Mouse (Mus musculus): ENCODE results near the gene Ascl4.

The Ascl4 gene

DNA sequence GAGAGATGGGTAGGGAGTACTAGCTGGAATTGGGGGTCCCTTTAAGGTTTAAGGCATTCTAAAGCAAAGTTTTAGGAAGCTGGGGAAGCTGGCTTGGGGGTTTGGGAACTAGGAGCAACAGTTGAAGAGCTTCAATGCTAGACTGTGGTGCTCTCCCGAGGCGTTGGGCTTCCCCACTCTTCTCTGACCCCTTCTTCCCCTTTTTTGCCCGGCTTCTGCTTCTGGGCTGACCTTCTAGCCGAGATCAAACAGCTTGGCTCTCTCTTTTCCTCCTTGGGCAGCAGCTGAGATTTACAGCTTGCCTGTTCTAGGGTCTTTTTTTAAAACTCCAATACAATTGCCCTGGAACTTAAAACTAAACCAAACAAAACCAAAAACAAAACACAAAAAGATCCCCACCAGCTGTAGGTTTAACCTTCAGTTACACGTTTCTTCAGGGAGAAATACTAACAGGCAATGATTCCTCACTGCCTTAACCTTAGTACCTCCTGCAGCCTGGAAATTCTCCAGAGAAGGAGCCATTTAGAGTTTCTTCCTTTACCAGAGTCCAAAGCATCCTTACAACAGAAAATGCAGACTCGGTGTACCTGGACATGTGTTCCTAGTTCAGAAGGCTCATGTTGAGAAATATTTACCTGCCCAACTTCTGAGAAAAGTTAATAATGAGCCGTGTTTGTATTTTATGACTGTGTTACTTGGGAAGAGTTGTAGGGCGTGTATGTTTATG lies 42.6 kb downstream of the Ascl4 start:
- DNase-seq (ENCODE audit: low spot score in 2 of 2): no peak

DNA sequence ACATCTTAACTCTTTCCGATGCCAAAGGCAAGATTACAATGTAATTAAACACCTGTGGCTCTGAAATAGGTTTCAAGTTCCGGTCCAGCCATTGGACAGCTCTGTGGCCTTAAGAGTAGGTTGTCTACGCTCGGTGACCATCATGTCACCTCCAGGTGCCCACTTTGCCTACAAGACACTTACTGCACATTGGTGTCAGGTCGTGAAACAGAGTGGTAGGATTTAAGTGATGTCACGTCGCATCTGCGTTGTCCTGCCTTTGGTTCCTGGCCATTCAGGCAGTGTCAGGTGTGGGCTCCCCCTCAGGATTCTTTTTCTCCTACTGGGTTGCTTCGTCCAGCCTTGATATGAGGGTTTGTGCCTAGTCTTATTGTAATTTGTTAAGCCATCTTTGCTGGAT lies 44.3 kb downstream of the Ascl4 start:
- DNase-seq (ENCODE audit: low spot score in 2 of 2): no peak

- DNase-seq (ENCODE audit: low spot score in 2 of 2): no peak
Measured at GRCm38 (mm10) chr10:85972915-85973314, 45.4 kb downstream of the Ascl4 start.

DNA sequence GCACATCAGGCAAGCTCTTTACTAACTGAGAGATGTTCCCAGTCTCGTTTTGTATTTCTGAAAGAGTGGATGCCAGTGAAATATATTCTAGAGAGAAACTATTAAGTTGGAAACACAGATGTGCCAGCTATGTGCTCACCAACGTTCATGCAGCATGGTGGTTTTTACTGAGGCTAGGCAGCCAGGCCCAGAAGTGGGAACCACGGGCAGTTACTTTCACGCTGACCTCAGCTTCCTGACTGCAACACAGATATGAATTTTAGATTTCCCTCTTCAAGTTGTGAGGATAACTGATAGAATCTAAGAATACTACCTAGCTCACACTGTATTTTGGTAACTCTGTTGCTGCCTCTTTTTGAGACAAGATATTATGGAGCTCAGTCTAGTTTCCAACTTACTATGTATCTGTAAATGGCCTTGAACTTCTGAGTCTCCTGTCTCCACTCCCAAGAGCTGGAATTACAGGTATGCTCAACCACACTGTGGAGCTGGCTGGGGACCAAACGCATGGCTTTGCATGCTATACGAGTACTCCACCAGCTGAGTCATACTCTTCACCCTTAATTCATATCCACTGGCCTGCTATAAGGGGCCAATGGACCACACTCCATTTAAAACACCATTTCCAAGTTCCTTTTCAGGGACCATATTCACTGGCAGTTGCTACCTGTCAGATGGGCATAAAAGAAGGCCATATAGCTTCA lies 62.1 kb downstream of the Ascl4 start:
- no peak for DNase-seq (ENCODE audit: low spot score in 2 of 2)

DNA sequence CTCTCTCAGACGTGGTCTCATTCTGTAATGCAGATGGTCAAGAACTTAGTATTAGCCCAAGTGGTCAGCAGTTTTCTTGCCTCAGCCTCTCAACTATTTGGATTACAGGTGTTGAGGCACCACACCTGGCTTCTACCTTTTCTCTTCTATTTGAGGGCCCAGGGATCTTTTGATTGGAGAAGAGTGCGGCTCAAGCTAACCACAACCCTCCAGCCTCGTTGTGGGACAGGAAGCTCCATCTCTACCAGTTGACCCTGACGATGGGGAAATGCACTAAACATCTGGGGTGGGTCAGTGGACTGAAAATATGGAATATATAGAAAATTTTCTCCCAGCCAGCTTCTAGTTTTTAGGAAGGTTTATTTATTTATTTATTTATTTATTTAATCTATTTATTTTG lies 64.9 kb downstream of the Ascl4 start:
- no peak for DNase-seq (ENCODE audit: low spot score in 2 of 2)

DNA sequence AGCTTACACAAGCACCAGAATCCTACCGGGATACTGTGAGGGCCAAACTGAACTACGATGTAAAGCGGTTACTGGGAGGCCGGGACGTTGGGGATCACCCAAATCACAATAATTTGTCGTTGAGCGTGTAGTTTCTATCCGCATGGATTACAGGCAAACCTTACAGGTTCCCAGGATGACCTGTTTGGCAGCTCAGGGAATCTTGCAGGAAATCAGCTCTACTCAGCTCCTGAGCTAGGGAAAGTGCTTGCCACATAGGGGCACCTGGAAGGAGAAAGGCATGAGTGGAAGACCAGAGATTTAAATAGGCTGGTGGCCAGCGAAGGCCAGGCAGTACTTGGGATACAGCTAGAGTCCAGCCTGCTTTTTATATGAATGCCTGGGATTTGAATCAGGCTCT lies 66.4 kb downstream of the Ascl4 start:
- DNase-seq (ENCODE audit: low spot score in 2 of 2): no peak

DNA sequence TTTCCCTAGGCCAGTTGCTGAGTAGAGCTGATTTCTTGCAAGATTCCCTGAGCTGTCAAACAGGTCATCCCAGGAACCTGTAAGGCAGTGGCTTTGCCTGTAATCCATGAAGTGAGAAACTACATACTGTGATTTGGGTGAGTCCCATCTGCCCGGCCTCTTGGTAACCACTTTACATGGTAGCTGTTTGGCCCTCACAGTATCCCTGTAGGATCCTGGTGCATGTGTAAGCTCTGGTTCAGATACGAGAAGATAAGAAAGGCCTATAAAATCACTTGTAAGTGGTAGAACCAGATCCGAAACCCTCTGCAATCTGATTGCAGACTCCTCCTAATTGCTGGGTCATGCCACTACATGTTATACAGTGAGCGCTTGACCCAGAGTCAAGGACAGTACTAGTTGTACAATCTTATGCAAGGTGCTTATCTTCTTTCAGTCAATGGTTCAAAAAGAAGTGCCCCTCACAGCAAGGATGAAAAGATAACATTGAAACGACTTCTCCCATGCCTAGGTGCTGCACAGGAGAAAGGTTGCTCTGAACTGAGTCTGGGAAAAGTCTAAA lies 67.1 kb downstream of the Ascl4 start:
- DNase-seq (ENCODE audit: low spot score in 2 of 2): peak; percentile 27 to 40

Measured in urinary bladder, adult 18-20 months (tissue).